Comparison of ENCODE assay signal across 8 mouse cellular contexts in the genomic region with DNA sequence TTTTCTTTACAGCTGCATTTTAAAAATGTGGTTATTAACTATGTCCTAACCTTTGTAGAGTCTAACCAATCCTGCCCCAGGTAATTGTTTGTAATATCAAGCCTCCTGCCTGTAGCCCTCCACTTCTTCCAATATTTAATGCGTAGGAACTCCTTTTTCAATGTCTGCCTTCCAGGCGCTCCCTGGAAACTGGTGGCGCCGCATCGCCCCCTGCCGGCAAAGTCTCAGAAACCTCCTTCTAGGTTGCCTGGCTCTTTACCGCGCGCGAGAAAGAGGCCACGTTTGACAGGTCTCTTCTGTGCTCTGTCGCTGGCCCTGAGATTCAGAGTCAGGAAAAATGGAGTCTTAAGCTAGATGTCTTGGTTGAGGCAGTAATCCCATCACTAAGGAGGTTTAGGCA.
DNase-seq lines count a peak whose midpoint lies in the region; ATAC-seq and TF ChIP-seq lines count a peak whose summit lies in the region.

No protein-coding gene starts in this region.

- H3K9me3 ChIP-seq in E14TG2a.4 (ENCODE audit: low read length) = no peaks in the 10 kb centered on the region
- no peaks in the 10 kb centered on the region for H3K9me3 ChIP-seq in forebrain, embryonic 13.5 days (replicated peaks)

- H3K4me1 ChIP-seq in E14TG2a.4 (replicated peaks; ENCODE audit: low read depth, low read length) = peaks cover 33% of the 10 kb centered on the region
- no peaks in the 10 kb centered on the region for H3K4me1 ChIP-seq in forebrain, embryonic 13.5 days

- peak; percentile 66 for ATAC-seq in forebrain, embryonic 13.5 days

- H3K4me2 ChIP-seq in forebrain, embryonic 13.5 days = no peak overlapping the region

- peaks cover 2% of the 10 kb centered on the region; the same call in 1 of the 2 replicates for H3K27me3 ChIP-seq in E14TG2a.4 (ENCODE audit: insufficient read depth, low read length)
- H3K27me3 ChIP-seq in forebrain, embryonic 13.5 days = no peaks in the 10 kb centered on the region

- peak; percentile 82 for DNase-seq in brain, embryonic 14.5 days (ENCODE audit: low read depth)
- DNase-seq in heart, postnatal 14 days = peak; percentile 82 to 89
- peak; percentile 51 for DNase-seq in layer of hippocampus, adult 9-10 months (ENCODE audit: low spot score)
- peak; percentile 67 to 85 for DNase-seq in lung, postnatal 4 days
- peak; percentile 86 for DNase-seq in retina, embryonic 14.5 days (ENCODE audit: low spot score)
- DNase-seq in thymus, postnatal 25 days = peak; percentile 69

- H3K4me3 ChIP-seq in E14TG2a.4 (replicated peaks; ENCODE audit: low read length) = no peak overlapping the region; the same call in 1 of the 2 replicates
- no peak overlapping the region for H3K4me3 ChIP-seq in forebrain, embryonic 13.5 days

- WGBS in forebrain, embryonic 13.5 days = 1% methylated on average over 12 of the region's 12 CpGs

- H3K36me3 ChIP-seq in E14TG2a.4 (ENCODE audit: insufficient read depth, low read length) = no peaks in the 10 kb centered on the region
- H3K36me3 ChIP-seq in forebrain, embryonic 13.5 days (ENCODE audit: poor library complexity, severe bottlenecking) = no peaks in the 10 kb centered on the region

- peak; percentile 67 for TF ChIP-seq CTCF in E14TG2a.4 (conservative IDR thresholded peaks at IDR 0.05; ENCODE audit: low read length)
- TF ChIP-seq CTCF in brain, embryonic 14.5 days (IDR thresholded peaks at IDR 0.05; ENCODE audit: borderline replicate concordance, extremely low read depth, insufficient read depth, insufficient read length) = peak; percentile 90

- H3K27ac ChIP-seq in forebrain, embryonic 13.5 days = no peak overlapping the region

- intact Hi-C loops in heart, postnatal 14 days (cut with DNase I) = loop anchor here (2.0 kb wide), 3 partner anchors 28 to 472 kb away; no protein-coding TSS in a partner anchor

- no peak for TF ChIP-seq POLR2A in brain, embryonic 14.5 days (IDR thresholded peaks at IDR 0.05; ENCODE audit: borderline replicate concordance, extremely low read depth, insufficient read depth, insufficient read length, poor library complexity, severe bottlenecking)

- no peak overlapping the region for H3K9ac ChIP-seq in forebrain, embryonic 13.5 days
